Mouse (Mus musculus) G1E (cell line): ENCODE data around the gene Bmp8a.

Source experiments
- CTCF ChIP-seq: IDR thresholded peaks from 2 replicates; pipeline ENCODE4 v1.5.1; 2012; ENCODE audit warnings: low read depth, low read length, inconsistent platforms, mixed read lengths
- GATA1 ChIP-seq: IDR thresholded peaks from 2 replicates; pipeline ENCODE4 v1.6.1; 2012; ENCODE audit warnings: borderline replicate concordance, low read length, inconsistent platforms, mixed read lengths
- GATA2 ChIP-seq: IDR thresholded peaks from 2 replicates; pipeline ENCODE4 v1.6.1; 2012; ENCODE audit warnings: low read depth, low read length, inconsistent platforms, borderline replicate concordance
- POLR2AphosphoS5 ChIP-seq: IDR thresholded peaks from 2 replicates; pipeline ENCODE4 v1.6.1; 2012; ENCODE audit warnings: low read depth, low read length, inconsistent platforms; ENCODE audit not compliant: insufficient replicate concordance

- TF ChIP-seq CTCF = no peak
- TF ChIP-seq POLR2AphosphoS5 = no peak
- no peak for TF ChIP-seq GATA1
- no peak for TF ChIP-seq GATA2
Measured at GRCm38 (mm10) chr4:123382051-123382450, 39.0 kb upstream of the Bmp8a start.
